Mouse (Mus musculus) C2C12 (cell line): ENCODE measurements around the gene Slit3. TPM values are rescaled to one million over a fixed set of nuclear protein-coding genes. Genes with fewer than 3 reads are reported as not detected.

Experiments used
- H3K27me3 ChIP-seq: one replicate; pipeline ENCODE4 v1.6.1; 2011; ENCODE audit not compliant: control insufficient read depth, insufficient read depth, insufficient read length
- H3K36me3 ChIP-seq: one replicate; pipeline ENCODE4 v1.6.1; 2011; ENCODE audit not compliant: control insufficient read depth, insufficient read depth
- H3K4me3 ChIP-seq: one replicate; pipeline ENCODE4 v1.5.1; 2011; ENCODE audit warnings: mild to moderate bottlenecking, control low read depth; ENCODE audit not compliant: poor library complexity, insufficient read depth, severe bottlenecking
- H3K79me2 ChIP-seq: one replicate; pipeline ENCODE4 v1.6.1; 2011; ENCODE audit not compliant: control insufficient read depth, insufficient read depth
- H3K79me3 ChIP-seq: one replicate; pipeline ENCODE4 v1.6.1; 2011; ENCODE audit warnings: low read depth, control low read depth
- H3ac ChIP-seq: one replicate; pipeline ENCODE3; 2011; ENCODE audit warnings: low read depth; ENCODE audit not compliant: control insufficient read depth, insufficient read length
- CEBPB ChIP-seq: IDR thresholded peaks from one replicate; pipeline ENCODE4 v1.6.1; 2011; ENCODE audit warnings: low read depth, mild to moderate bottlenecking, control low read depth, moderate library complexity
- CTCF ChIP-seq: IDR thresholded peaks from one replicate; pipeline ENCODE4 v1.5.1; 2011; ENCODE audit not compliant: control insufficient read depth, insufficient read depth, insufficient read length
- FOSL1 ChIP-seq: IDR thresholded peaks from one replicate; pipeline ENCODE4 v1.8.0; 2011; ENCODE audit warnings: mild to moderate bottlenecking, low read length; ENCODE audit not compliant: poor library complexity, insufficient read depth, severe bottlenecking
- MAX ChIP-seq: IDR thresholded peaks from one replicate; pipeline ENCODE4 v1.6.1; 2011; ENCODE audit warnings: mild to moderate bottlenecking, control low read depth
- MYOD1 ChIP-seq: IDR thresholded peaks from one replicate; pipeline ENCODE4 v1.6.1; 2011; ENCODE audit warnings: low read depth; ENCODE audit not compliant: control insufficient read depth, insufficient read length
- MYOG ChIP-seq: IDR thresholded peaks from one replicate; pipeline ENCODE4 v1.6.1; 2011; ENCODE audit not compliant: control insufficient read depth, insufficient read length; ENCODE audit errors: extremely low read depth
- USF1 ChIP-seq: IDR thresholded peaks from one replicate; pipeline ENCODE4 v1.6.1; 2011; ENCODE audit warnings: low read depth, mild to moderate bottlenecking, control low read depth, moderate library complexity
- polyA plus RNA-seq: library from polyadenylated mRNA; unstranded; fragments of >200 nt; fragmentation: generic; extraction: Trizol; gene quantifications from one replicate; pipeline ENCODE4 v1.2.1, GENCODE M21; 2012; ENCODE audit warnings: missing spikeins

Gene Slit3
- polyA plus RNA-seq, 1 experiment = not detected

DNA sequence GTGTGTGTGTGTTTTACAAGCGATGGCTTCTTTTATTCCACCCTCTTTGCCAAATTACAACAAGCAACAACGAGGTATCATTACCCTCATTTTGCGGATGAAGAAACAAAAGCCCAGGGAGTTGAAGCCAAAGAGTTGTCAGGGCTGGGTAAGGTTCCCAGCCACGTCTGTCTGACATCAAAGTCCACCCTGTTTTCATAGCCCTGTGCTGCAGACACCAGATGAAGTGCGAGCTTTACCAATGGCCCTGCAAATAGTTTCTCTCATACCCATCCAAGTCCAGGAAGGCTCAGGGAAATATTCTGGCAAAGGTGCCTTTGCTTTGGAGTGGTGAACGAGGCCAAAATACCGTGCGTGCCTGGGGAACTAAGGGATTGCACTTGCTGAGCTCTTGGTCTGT, 58.3 kb downstream of the Slit3 start:
- Histone ChIP-seq H3K4me3 (no peak overlapping the region), H3ac (no peak overlapping the region), H3K79me3 (no peaks in the 10 kb centered on the region), H3K79me2 (no peaks in the 10 kb centered on the region), H3K27me3 (peaks cover 4% of the 10 kb centered on the region), H3K36me3 (no peaks in the 10 kb centered on the region)
- TF ChIP-seq MYOG (no peak), MYOD1 (no peak), CTCF (no peak), CEBPB (no peak), USF1 (no peak), FOSL1 (no peak)

DNA sequence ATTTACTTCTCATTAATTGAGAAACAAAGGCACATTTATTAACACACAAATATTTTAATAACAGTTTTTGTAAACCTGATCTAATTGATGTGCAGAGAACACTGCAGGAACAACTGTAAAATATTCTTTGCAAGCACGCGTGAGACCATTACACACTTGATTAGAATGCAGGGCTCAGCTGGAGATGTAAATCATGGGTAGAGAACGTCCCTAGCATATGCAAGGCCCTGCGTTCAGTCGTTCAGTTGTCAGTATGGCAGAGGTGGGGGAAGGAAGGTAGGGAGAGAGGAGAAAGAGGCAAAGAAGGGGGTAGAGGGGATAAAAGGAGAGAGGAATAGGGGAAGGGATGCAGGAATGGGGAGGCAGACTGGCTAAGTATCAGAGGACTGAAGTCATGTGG, 61.9 kb downstream of the Slit3 start:
- H3K27me3 ChIP-seq = no peaks in the 10 kb centered on the region
- no peaks in the 10 kb centered on the region for H3K79me2 ChIP-seq
- no peaks in the 10 kb centered on the region for H3K79me3 ChIP-seq
- H3K4me3 ChIP-seq = no peak overlapping the region
- no peak for TF ChIP-seq MYOD1
- no peak for TF ChIP-seq USF1
- TF ChIP-seq MAX = no peak
- TF ChIP-seq CEBPB = no peak
- no peak for TF ChIP-seq FOSL1
- TF ChIP-seq MYOG = no peak
- no peak for TF ChIP-seq CTCF
- H3ac ChIP-seq = no peak overlapping the region
- H3K36me3 ChIP-seq = no peaks in the 10 kb centered on the region

- H3ac ChIP-seq = no peak overlapping the region
- no peaks in the 10 kb centered on the region for H3K79me2 ChIP-seq
- no peak for TF ChIP-seq CTCF
- no peak for TF ChIP-seq USF1
- TF ChIP-seq MYOD1 = no peak
- no peak for TF ChIP-seq MAX
- H3K36me3 ChIP-seq = no peaks in the 10 kb centered on the region
- H3K27me3 ChIP-seq = peaks cover under 1% of the 10 kb centered on the region
- no peaks in the 10 kb centered on the region for H3K79me3 ChIP-seq
- H3K4me3 ChIP-seq = no peak overlapping the region
These were observed 73.8 kb downstream of the Slit3 start for GRCm38 (mm10) chr11:35194826-35195225.

- no peaks in the 10 kb centered on the region for H3K36me3 ChIP-seq
- no peak overlapping the region for H3ac ChIP-seq
- no peaks in the 10 kb centered on the region for H3K79me3 ChIP-seq
- TF ChIP-seq CTCF (no peak), CEBPB (no peak), USF1 (no peak), MYOG (no peak), MAX (no peak)
- no peaks in the 10 kb centered on the region for H3K79me2 ChIP-seq
- peaks cover 3% of the 10 kb centered on the region for H3K27me3 ChIP-seq
- no peak overlapping the region for H3K4me3 ChIP-seq
These were observed 75.8 kb downstream of the Slit3 start for GRCm38 (mm10) chr11:35196777-35197176.

- Histone ChIP-seq H3K27me3 (peaks cover 3% of the 10 kb centered on the region), H3K4me3 (no peak overlapping the region), H3ac (no peak overlapping the region), H3K79me3 (no peaks in the 10 kb centered on the region), H3K79me2 (no peaks in the 10 kb centered on the region), H3K36me3 (no peaks in the 10 kb centered on the region)
- no peak for TF ChIP-seq CEBPB
- no peak for TF ChIP-seq CTCF
- no peak for TF ChIP-seq MAX
- no peak for TF ChIP-seq MYOG
- TF ChIP-seq FOSL1 = no peak
- no peak for TF ChIP-seq MYOD1
- TF ChIP-seq USF1 = no peak
These were observed 77.6 kb downstream of the Slit3 start for GRCm38 (mm10) chr11:35198537-35199088.

- Histone ChIP-seq H3K79me2 (no peaks in the 10 kb centered on the region), H3K36me3 (no peaks in the 10 kb centered on the region), H3K4me3 (no peak overlapping the region), H3ac (no peak overlapping the region), H3K79me3 (no peaks in the 10 kb centered on the region), H3K27me3 (peaks cover 3% of the 10 kb centered on the region)
- TF ChIP-seq CTCF = no peak
- no peak for TF ChIP-seq FOSL1
- TF ChIP-seq MYOG = no peak
- no peak for TF ChIP-seq MAX
These were observed 81.3 kb downstream of the Slit3 start for GRCm38 (mm10) chr11:35202332-35202731.
